Mouse (Mus musculus): ENCODE measurements around the gene Xrn1. TPM values are rescaled to one million over a fixed set of nuclear protein-coding genes. Genes with fewer than 3 reads are reported as not detected.

Xrn1 gene
- polyA plus RNA-seq, 1 experiment from 2014 or later, result 17.1 TPM

DNA sequence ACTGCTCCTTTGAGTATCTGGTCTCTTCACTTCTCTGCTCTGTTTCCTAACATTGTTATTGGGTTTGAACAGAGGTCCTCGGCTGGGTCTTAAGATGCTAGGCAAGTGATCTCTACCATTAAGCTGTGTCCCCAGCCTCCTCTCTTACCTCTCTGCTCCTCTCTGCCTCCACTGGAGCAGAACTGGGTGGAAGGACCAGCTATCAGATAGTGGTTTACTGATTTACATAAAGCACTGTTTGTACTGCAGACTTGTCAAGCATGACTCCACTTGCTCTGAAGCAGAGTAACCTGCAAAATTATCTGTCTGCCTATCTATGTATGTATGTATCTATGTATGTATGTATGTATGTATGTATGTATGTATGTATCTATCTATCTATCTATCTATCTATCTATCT lies 138.7 kb downstream of the Xrn1 start:
- H3K36me3 ChIP-seq (ENCODE audit: control insufficient read depth, insufficient read depth, low read length), result no peaks in the 10 kb centered on the region
- DNase-seq (ENCODE audit: low spot score) (no peak), ATAC-seq (ENCODE audit: insufficient number of reproducible peaks, low FRiP score, low TSS enrichment, low read depth) (no peak)
- 86% methylated on average over 1 of the region's 1 CpGs for WGBS
- H3K9ac ChIP-seq (ENCODE audit: low read length), result no peak overlapping the region
- H3K9me3 ChIP-seq (ENCODE audit: control insufficient read depth, low read length), result no peaks in the 10 kb centered on the region
- H3K4me1 ChIP-seq (ENCODE audit: control insufficient read depth, insufficient read depth, low read length), result no peaks in the 10 kb centered on the region
- no peaks in the 10 kb centered on the region for H3K27me3 ChIP-seq (ENCODE audit: control insufficient read depth, insufficient read depth, low read length)
- H3K27ac ChIP-seq (replicated peaks; ENCODE audit: low read depth, low read length), result no peak overlapping the region
- no peak overlapping the region for H3K4me3 ChIP-seq (ENCODE audit: low read depth, low read length)
- no peak overlapping the region for H3K4me2 ChIP-seq (ENCODE audit: low read depth, severe bottlenecking)

DNA sequence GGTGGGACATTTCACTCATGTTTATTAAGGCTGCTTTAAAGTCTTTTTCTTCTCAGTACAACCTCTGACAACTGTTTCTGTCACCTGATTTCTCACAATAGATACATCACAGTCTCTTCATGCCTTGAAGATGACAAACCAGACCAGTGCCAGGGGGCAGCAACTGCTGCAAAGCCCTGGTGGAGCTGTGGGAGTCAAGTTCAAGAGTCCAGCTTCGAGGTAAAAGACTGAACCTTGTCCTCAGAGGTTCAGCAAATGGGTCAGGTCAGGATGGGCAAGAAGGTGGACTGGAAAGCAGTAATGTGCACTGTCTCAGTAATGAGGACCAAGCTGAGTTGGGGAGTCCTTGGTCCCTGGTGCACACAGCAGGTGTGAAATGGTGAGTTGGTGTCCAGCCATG lies 139.8 kb downstream of the Xrn1 start:
- no peak overlapping the region for H3K4me3 ChIP-seq (ENCODE audit: low read depth, low read length)
- no peaks in the 10 kb centered on the region for H3K4me1 ChIP-seq (ENCODE audit: control insufficient read depth, insufficient read depth, low read length)
- DNase-seq (ENCODE audit: low spot score) (no peak), ATAC-seq (ENCODE audit: insufficient number of reproducible peaks, low FRiP score, low TSS enrichment, low read depth) (no peak)
- H3K9me3 ChIP-seq (ENCODE audit: control insufficient read depth, low read length), result no peaks in the 10 kb centered on the region
- no peaks in the 10 kb centered on the region for H3K36me3 ChIP-seq (ENCODE audit: control insufficient read depth, insufficient read depth, low read length)
- no peak overlapping the region for H3K9ac ChIP-seq (ENCODE audit: low read length)
- 55% methylated on average over 1 of the region's 1 CpGs for WGBS
- no peaks in the 10 kb centered on the region for H3K27me3 ChIP-seq (ENCODE audit: control insufficient read depth, insufficient read depth, low read length)
- H3K4me2 ChIP-seq (ENCODE audit: low read depth, severe bottlenecking), result no peak overlapping the region
- no peak overlapping the region for H3K27ac ChIP-seq (replicated peaks; ENCODE audit: low read depth, low read length)

DNA sequence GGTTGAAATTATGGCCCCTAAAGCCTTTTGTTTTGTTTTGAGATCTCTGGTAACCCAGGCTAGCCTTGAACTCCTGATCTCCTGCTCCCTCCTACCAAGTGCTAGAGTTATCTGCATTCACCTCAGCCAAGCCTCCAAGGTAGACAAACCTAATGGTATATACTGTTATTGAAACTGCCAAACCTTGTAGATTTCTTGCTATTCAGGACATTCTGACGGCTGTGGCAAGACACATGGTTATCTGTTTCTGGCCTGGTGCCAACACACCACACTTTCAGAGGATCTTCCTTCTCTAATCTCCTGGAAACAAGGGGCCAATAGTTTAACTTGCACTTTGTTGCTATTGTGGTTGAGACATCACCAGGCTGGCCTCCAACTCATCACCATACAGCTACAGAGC lies 140.6 kb downstream of the Xrn1 start:
- H3K27ac ChIP-seq (replicated peaks; ENCODE audit: low read depth, low read length), result no peak overlapping the region
- H3K4me2 ChIP-seq (ENCODE audit: low read depth, severe bottlenecking), result no peak overlapping the region
- peaks cover 7% of the 10 kb centered on the region; the same call in 1 of the 2 replicates for H3K9me3 ChIP-seq (ENCODE audit: control insufficient read depth, low read length)
- no peaks in the 10 kb centered on the region for H3K27me3 ChIP-seq (ENCODE audit: control insufficient read depth, insufficient read depth, low read length)
- H3K36me3 ChIP-seq (ENCODE audit: control insufficient read depth, insufficient read depth, low read length), result no peaks in the 10 kb centered on the region
- H3K4me3 ChIP-seq (ENCODE audit: low read depth, low read length), result no peak overlapping the region
- ATAC-seq (ENCODE audit: insufficient number of reproducible peaks, low FRiP score, low TSS enrichment, low read depth) (no peak), DNase-seq (ENCODE audit: low spot score) (no peak)
- no peak overlapping the region for H3K9ac ChIP-seq (ENCODE audit: low read length)
- H3K4me1 ChIP-seq (ENCODE audit: control insufficient read depth, insufficient read depth, low read length), result no peaks in the 10 kb centered on the region
- 85% methylated on average over 1 of the region's 1 CpGs for WGBS

DNA sequence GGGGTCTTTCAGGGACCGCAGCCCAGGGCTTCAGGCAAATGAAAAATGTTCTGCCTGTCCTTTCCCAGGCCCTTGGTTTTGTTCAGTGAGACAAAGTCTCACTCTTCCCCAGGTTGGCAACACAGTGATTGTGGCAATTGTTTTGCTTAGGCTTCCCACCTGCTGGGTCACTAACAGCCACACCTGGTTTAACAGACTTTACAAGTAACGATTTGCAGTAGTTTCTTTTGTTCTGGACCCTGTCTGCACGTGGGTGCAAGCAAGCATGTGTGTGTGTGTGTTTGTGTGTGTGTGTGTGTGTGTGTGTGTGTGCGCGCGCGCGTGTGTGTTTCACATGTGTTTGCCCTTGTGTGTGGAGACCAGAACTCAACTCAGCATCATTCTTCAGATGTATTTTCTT lies 148.3 kb downstream of the Xrn1 start:
- Histone ChIP-seq H3K9ac (ENCODE audit: low read length) (no peak overlapping the region), H3K36me3 (ENCODE audit: control insufficient read depth, insufficient read depth, low read length) (no peaks in the 10 kb centered on the region), H3K4me2 (ENCODE audit: low read depth, severe bottlenecking) (no peak overlapping the region), H3K27me3 (ENCODE audit: control insufficient read depth, insufficient read depth, low read length) (no peaks in the 10 kb centered on the region), H3K9me3 (ENCODE audit: control insufficient read depth, low read length) (peaks cover 7% of the 10 kb centered on the region; the same call in 1 of the 2 replicates), H3K4me1 (ENCODE audit: control insufficient read depth, insufficient read depth, low read length) (no peaks in the 10 kb centered on the region), H3K4me3 (ENCODE audit: low read depth, low read length) (no peak overlapping the region), H3K27ac (replicated peaks; ENCODE audit: low read depth, low read length) (no peak overlapping the region)
- ATAC-seq (ENCODE audit: insufficient number of reproducible peaks, low FRiP score, low TSS enrichment, low read depth) (no peak), DNase-seq (ENCODE audit: low spot score) (no peak)
- 83% methylated on average over 8 of the region's 8 CpGs for WGBS

Other genes starting within 250 kb of the Xrn1 start
- 1.3 and 1.6 TPM in 2 replicates for gene Trpc1, start 204.4 kb upstream of the Xrn1 start, polyA plus RNA-seq (2014; fragmentation: Nextera tagmentation; extraction: Ambion mirVana)
- 4.3 and 4.4 TPM in 2 replicates for gene Pls1, start 109.4 kb upstream of the Xrn1 start, polyA plus RNA-seq (2014; fragmentation: Nextera tagmentation; extraction: Ambion mirVana)
- gene Atr, start 97.2 kb upstream of the Xrn1 start, polyA plus RNA-seq (2014; fragmentation: Nextera tagmentation; extraction: Ambion mirVana), result 20.7 and 26.2 TPM in 2 replicates
- 4.1 and 5.0 TPM in 2 replicates for gene Gk5, start 164.6 kb downstream of the Xrn1 start, polyA plus RNA-seq (2014; fragmentation: Nextera tagmentation; extraction: Ambion mirVana)
- gene Tfdp2, start 241.5 kb downstream of the Xrn1 start, polyA plus RNA-seq (2014; fragmentation: Nextera tagmentation; extraction: Ambion mirVana), result 65.8 and 66.0 TPM in 2 replicates

All from limb, embryonic 11.5 days (tissue).